Mouse (Mus musculus) lung, embryonic 15.5 days (tissue): ENCODE data around the gene Uap1. TPM values are rescaled to one million over a fixed set of nuclear protein-coding genes. Genes with fewer than 3 reads are reported as not detected.
A peak's percentile ranks its signal among the peaks of the same experiment; 100 is the strongest.

Source experiments
- ATAC-seq: fragments of 200-750 bp; cut with Nextera tagmentation; 2 replicates; pipeline ENCODE4 v1.8.0; 2017; ENCODE audit warnings: moderate number of reproducible peaks, borderline replicate concordance; ENCODE audit not compliant: low FRiP score, low TSS enrichment; ENCODE audit errors: extremely low read depth
- H3K27ac ChIP-seq: fragments of 300-500 bp; sonication (generic); 2 replicates; pipeline ENCODE4 v1.5.1; 2015; ENCODE audit warnings: moderate library complexity, mild to moderate bottlenecking, inconsistent platforms
- H3K27me3 ChIP-seq: fragments of 300-500 bp; sonication (generic); 2 replicates; pipeline ENCODE4 v1.6.1; 2015; ENCODE audit warnings: inconsistent platforms
- H3K36me3 ChIP-seq: fragments of 300-500 bp; sonication (generic); 2 replicates; pipeline ENCODE4 v1.6.1; 2015; ENCODE audit warnings: inconsistent platforms
- H3K4me1 ChIP-seq: fragments of 300-500 bp; sonication (generic); 2 replicates; pipeline ENCODE4 v1.6.1; 2015; ENCODE audit warnings: inconsistent platforms
- H3K4me2 ChIP-seq: fragments of 300-500 bp; sonication (generic); 2 replicates; pipeline ENCODE4 v1.6.1; 2015; ENCODE audit warnings: inconsistent platforms, mild to moderate bottlenecking, moderate library complexity
- H3K4me3 ChIP-seq: fragments of 300-500 bp; sonication (generic); 2 replicates; pipeline ENCODE4 v1.5.1; 2015; ENCODE audit warnings: mild to moderate bottlenecking, inconsistent platforms
- H3K9ac ChIP-seq: fragments of 300-500 bp; sonication (generic); 2 replicates; pipeline ENCODE4 v1.6.1; 2015; ENCODE audit warnings: inconsistent platforms
- H3K9me3 ChIP-seq: fragments of 300-500 bp; sonication (generic); 2 replicates; pipeline ENCODE4 v1.6.1; 2016; ENCODE audit warnings: inconsistent platforms
- WGBS: fragments of 180-500 bp; shearing (Covaris S2); methylation state at CpG from one replicate; pipeline ENCODE4 v1.1.7; 2015; 5-methylcytosine and 5-hydroxymethylcytosine counted together
- polyA plus RNA-seq: library from polyadenylated mRNA; unstranded; fragments of >200 nt; fragmentation: Nextera tagmentation; extraction: Ambion mirVana; gene quantifications from 2 replicates; pipeline ENCODE4 v1.2.1, GENCODE M21; 2015

The Uap1 gene
- 53.4 and 54.8 TPM in 2 replicates for polyA plus RNA-seq

- H3K9me3 ChIP-seq: no peaks in the 10 kb centered on the region
- under 1% methylated on average over 44 of the region's 52 CpGs for WGBS
- peak within 1 kb of the TSS; percentile 81 for H3K9ac ChIP-seq
- H3K27me3 ChIP-seq: no peaks in the 10 kb centered on the region
- H3K4me2 ChIP-seq: peak within 1 kb of the TSS; percentile 72
- H3K4me3 ChIP-seq: peak within 1 kb of the TSS; percentile 90
- peaks cover 10% of the 10 kb centered on the region for H3K4me1 ChIP-seq
- no peaks in the 10 kb centered on the region for H3K36me3 ChIP-seq
- H3K27ac ChIP-seq: peak within 1 kb of the TSS; percentile 80
- ATAC-seq: peak; percentile 99
Measured at GRCm38 (mm10) chr1:170174814-170175332, at the start of gene Uap1. Uap1 (minus strand) TSS chr1:170174957.

GRCm38 (mm10) chr1:170223276-170223675 is 48.5 kb upstream of the Uap1 start:
- 65% methylated on average over 2 of the region's 2 CpGs for WGBS
- Histone ChIP-seq H3K9me3 (no peaks in the 10 kb centered on the region), H3K9ac (no peak overlapping the region), H3K4me1 (no peaks in the 10 kb centered on the region), H3K27ac (no peak overlapping the region), H3K36me3 (no peaks in the 10 kb centered on the region), H3K4me2 (no peak overlapping the region), H3K27me3 (no peaks in the 10 kb centered on the region; the same call in 1 of the 2 replicates), H3K4me3 (no peak overlapping the region)
- no peak for ATAC-seq

GRCm38 (mm10) chr1:170220351-170220750 is 45.6 kb upstream of the Uap1 start:
- Histone ChIP-seq H3K36me3 (no peaks in the 10 kb centered on the region), H3K4me2 (no peak overlapping the region), H3K9ac (no peak overlapping the region), H3K27me3 (no peaks in the 10 kb centered on the region; the same call in 1 of the 2 replicates), H3K4me3 (no peak overlapping the region), H3K9me3 (no peaks in the 10 kb centered on the region), H3K27ac (no peak overlapping the region), H3K4me1 (no peaks in the 10 kb centered on the region)
- ATAC-seq: no peak

GRCm38 (mm10) chr1:170218091-170218884 is 43.5 kb upstream of the Uap1 start:
- ATAC-seq: no peak
- WGBS: 69% methylated on average over 6 of the region's 6 CpGs
- Histone ChIP-seq H3K27me3 (no peaks in the 10 kb centered on the region; the same call in 1 of the 2 replicates), H3K27ac (no peak overlapping the region), H3K4me2 (no peak overlapping the region), H3K9me3 (no peaks in the 10 kb centered on the region), H3K9ac (no peak overlapping the region), H3K4me3 (no peak overlapping the region), H3K4me1 (peaks cover 7% of the 10 kb centered on the region; the same call in 1 of the 2 replicates), H3K36me3 (no peaks in the 10 kb centered on the region)

- ATAC-seq: no peak
Measured at GRCm38 (mm10) chr1:170215590-170215989, 40.8 kb upstream of the Uap1 start.

GRCm38 (mm10) chr1:170214757-170215522 is 40.2 kb upstream of the Uap1 start, which contains the start of gene Uhmk1:
Uhmk1 (minus strand) TSS chr1:170215397.
- peaks cover 15% of the 10 kb centered on the region for H3K36me3 ChIP-seq
- WGBS: under 1% methylated on average over 70 of the region's 70 CpGs
- H3K4me3 ChIP-seq: peak within 1 kb of the TSS; percentile 89
- H3K27ac ChIP-seq: peak within 1 kb of the TSS; percentile 84
- peaks cover 8% of the 10 kb centered on the region; the same call in 1 of the 2 replicates for H3K4me1 ChIP-seq
- H3K27me3 ChIP-seq: no peaks in the 10 kb centered on the region
- peak; percentile 99 for ATAC-seq
- peak within 1 kb of the TSS; percentile 84 for H3K9ac ChIP-seq
- H3K9me3 ChIP-seq: no peaks in the 10 kb centered on the region
- peak within 1 kb of the TSS; percentile 63 for H3K4me2 ChIP-seq

More at GRCm38 (mm10) chr1:170215590-170215989, 40.8 kb upstream of the Uap1 start:
- WGBS: 72% methylated on average over 3 of the region's 3 CpGs
- Histone ChIP-seq H3K4me3 (peak overlapping the region; percentile 89), H3K9ac (no peak overlapping the region), H3K4me2 (peak overlapping the region; percentile 63), H3K4me1 (peaks cover 8% of the 10 kb centered on the region; the same call in 1 of the 2 replicates), H3K9me3 (no peaks in the 10 kb centered on the region), H3K36me3 (peaks cover 10% of the 10 kb centered on the region), H3K27ac (no peak overlapping the region), H3K27me3 (no peaks in the 10 kb centered on the region)

GRCm38 (mm10) chr1:170214383-170214756 is 39.6 kb upstream of the Uap1 start:
- Histone ChIP-seq H3K27me3 (no peaks in the 10 kb centered on the region), H3K4me2 (peak overlapping the region; percentile 63), H3K36me3 (peaks cover 18% of the 10 kb centered on the region), H3K4me1 (peaks cover 8% of the 10 kb centered on the region; the same call in 1 of the 2 replicates), H3K4me3 (peak overlapping the region; percentile 89), H3K27ac (no peak overlapping the region), H3K9me3 (no peaks in the 10 kb centered on the region), H3K9ac (peak overlapping the region; percentile 84)
- WGBS: 19% methylated on average over 7 of the region's 7 CpGs
- no peak for ATAC-seq

- H3K9me3 ChIP-seq: no peaks in the 10 kb centered on the region
- H3K4me2 ChIP-seq: no peak overlapping the region
- H3K27me3 ChIP-seq: no peaks in the 10 kb centered on the region
- no peak for ATAC-seq
- peaks cover 28% of the 10 kb centered on the region for H3K36me3 ChIP-seq
- H3K9ac ChIP-seq: no peak overlapping the region
- H3K27ac ChIP-seq: no peak overlapping the region
- WGBS: 90% methylated on average over 10 of the region's 10 CpGs
- H3K4me1 ChIP-seq: peaks cover 8% of the 10 kb centered on the region; the same call in 1 of the 2 replicates
- no peak overlapping the region for H3K4me3 ChIP-seq
Measured at GRCm38 (mm10) chr1:170213181-170213879, 38.6 kb upstream of the Uap1 start.

- WGBS: 91% methylated on average over 6 of the region's 6 CpGs
- H3K36me3 ChIP-seq: peaks cover 78% of the 10 kb centered on the region
- ATAC-seq: no peak
Measured at GRCm38 (mm10) chr1:170206395-170206794, 31.6 kb upstream of the Uap1 start.

GRCm38 (mm10) chr1:170200379-170200778 is 25.6 kb upstream of the Uap1 start:
- Histone ChIP-seq H3K9me3 (no peaks in the 10 kb centered on the region), H3K27ac (no peak overlapping the region), H3K4me2 (no peak overlapping the region), H3K27me3 (no peaks in the 10 kb centered on the region), H3K4me1 (no peaks in the 10 kb centered on the region), H3K4me3 (no peak overlapping the region), H3K36me3 (peaks cover 72% of the 10 kb centered on the region), H3K9ac (no peak overlapping the region)
- WGBS: 78% methylated on average over 3 of the region's 3 CpGs
- ATAC-seq: no peak

More at GRCm38 (mm10) chr1:170206395-170206794, 31.6 kb upstream of the Uap1 start:
- Histone ChIP-seq H3K27me3 (no peaks in the 10 kb centered on the region), H3K27ac (no peak overlapping the region), H3K4me2 (no peak overlapping the region), H3K9ac (no peak overlapping the region), H3K4me1 (no peaks in the 10 kb centered on the region), H3K4me3 (no peak overlapping the region), H3K9me3 (no peaks in the 10 kb centered on the region)

- H3K27ac ChIP-seq: no peak overlapping the region
- H3K4me1 ChIP-seq: no peaks in the 10 kb centered on the region
- H3K36me3 ChIP-seq: peaks cover 75% of the 10 kb centered on the region
- no peak overlapping the region for H3K4me3 ChIP-seq
- H3K4me2 ChIP-seq: no peak overlapping the region
- 90% methylated on average over 8 of the region's 8 CpGs for WGBS
- H3K9ac ChIP-seq: no peak overlapping the region
- no peaks in the 10 kb centered on the region for H3K9me3 ChIP-seq
- no peak for ATAC-seq
- no peaks in the 10 kb centered on the region for H3K27me3 ChIP-seq
Measured at GRCm38 (mm10) chr1:170196211-170196610, 21.5 kb upstream of the Uap1 start.
